Mouse (Mus musculus): ENCODE data around the gene Dnajc12.

- no peak for TF ChIP-seq CTCF (IDR thresholded peaks at IDR 0.05; ENCODE audit: control insufficient read depth, insufficient read depth, low read length)
- no peak for TF ChIP-seq POLR2A (IDR thresholded peaks at IDR 0.05; ENCODE audit: borderline replicate concordance, control insufficient read depth, low read depth, low read length)
These were observed 44.9 kb downstream of the Dnajc12 start for GRCm38 (mm10) chr10:63427146-63427545.
